Mouse (Mus musculus) intestine, embryonic 16.5 days (tissue): ENCODE results near the gene P2ry13. TPM values are rescaled to one million over a fixed set of nuclear protein-coding genes. Genes with fewer than 3 reads are reported as not detected.

Experiments used
- ATAC-seq: fragments of 200-750 bp; cut with Nextera tagmentation; 2 replicates; pipeline ENCODE4 v1.8.0; 2017; ENCODE audit warnings: moderate TSS enrichment, moderate library complexity
- H3K27ac ChIP-seq: fragments of 300-500 bp; sonication (generic); 2 replicates; pipeline ENCODE4 v1.5.1; 2014; ENCODE audit warnings: mild to moderate bottlenecking, low read length
- H3K27me3 ChIP-seq: fragments of 300-500 bp; sonication (generic); replicated peaks from 2 replicates; pipeline ENCODE4 v1.6.1; 2014; ENCODE audit warnings: low read length, control low read depth, mixed read lengths; ENCODE audit not compliant: control insufficient read depth, insufficient read depth
- H3K36me3 ChIP-seq: fragments of 300-500 bp; sonication (generic); 2 replicates; pipeline ENCODE4 v1.6.1; 2014; ENCODE audit warnings: low read length, control low read depth; ENCODE audit not compliant: control insufficient read depth, insufficient read depth
- H3K4me1 ChIP-seq: fragments of 300-500 bp; sonication (generic); 2 replicates; pipeline ENCODE4 v1.6.1; 2014; ENCODE audit warnings: low read length, control low read depth, mixed read lengths; ENCODE audit not compliant: control insufficient read depth, insufficient read depth
- H3K4me2 ChIP-seq: fragments of 300-500 bp; sonication (generic); 2 replicates; pipeline ENCODE4 v1.6.1; 2014; ENCODE audit warnings: low read depth, low read length, control low read depth
- H3K4me3 ChIP-seq: fragments of 300-500 bp; sonication (generic); 2 replicates; pipeline ENCODE4 v1.5.1; 2014; ENCODE audit warnings: mild to moderate bottlenecking, low read length
- H3K9ac ChIP-seq: fragments of 300-500 bp; sonication (generic); 2 replicates; pipeline ENCODE4 v1.6.1; 2014; ENCODE audit warnings: low read depth, low read length
- H3K9me3 ChIP-seq: fragments of 300-500 bp; sonication (generic); 2 replicates; pipeline ENCODE4 v1.6.1; 2016; ENCODE audit warnings: low read length, control low read depth; ENCODE audit not compliant: control insufficient read depth
- WGBS: fragments of 180-500 bp; shearing (Covaris S2); extraction: QIAGEN DNeasy Blood & Tissue Kit; methylation state at CpG from one replicate; pipeline ENCODE4 v1.1.7; 2014; 5-methylcytosine and 5-hydroxymethylcytosine counted together
- polyA plus RNA-seq: library from polyadenylated mRNA; unstranded; fragments of >200 nt; fragmentation: Nextera tagmentation; extraction: Ambion mirVana; gene quantifications from 2 replicates; pipeline ENCODE4 v1.2.1, GENCODE M21; 2015

The P2ry13 gene
- polyA plus RNA-seq, 1 experiment from 2014 or later = 1.3 TPM

DNA sequence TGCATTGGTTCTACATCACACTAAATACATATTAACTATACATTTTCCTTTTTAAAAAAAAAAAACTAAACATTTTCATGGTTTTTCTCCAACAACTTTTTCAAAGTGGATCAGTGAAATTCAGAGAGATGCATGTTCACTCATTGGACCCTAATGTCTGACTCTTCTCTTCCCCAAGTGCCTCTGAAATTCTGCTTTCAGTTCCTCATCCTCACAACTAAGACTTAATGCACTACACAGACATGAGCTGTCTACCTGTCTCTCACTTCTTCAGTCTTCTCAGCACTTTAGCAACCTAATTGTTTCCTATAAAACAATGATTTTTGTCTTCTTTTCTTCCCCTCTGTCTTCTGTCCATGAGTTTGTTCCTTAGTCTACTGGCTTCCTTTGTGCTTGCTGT is 14.7 kb upstream of the P2ry13 start:
- H3K9ac ChIP-seq = no peak overlapping the region
- no peaks in the 10 kb centered on the region for H3K27me3 ChIP-seq
- H3K4me3 ChIP-seq = no peak overlapping the region
- no peak for ATAC-seq
- no peak overlapping the region for H3K27ac ChIP-seq
- H3K9me3 ChIP-seq = no peaks in the 10 kb centered on the region
- H3K4me1 ChIP-seq = peaks cover 5% of the 10 kb centered on the region; the same call in 1 of the 2 replicates
- no peak overlapping the region for H3K4me2 ChIP-seq
- H3K36me3 ChIP-seq = no peaks in the 10 kb centered on the region

DNA sequence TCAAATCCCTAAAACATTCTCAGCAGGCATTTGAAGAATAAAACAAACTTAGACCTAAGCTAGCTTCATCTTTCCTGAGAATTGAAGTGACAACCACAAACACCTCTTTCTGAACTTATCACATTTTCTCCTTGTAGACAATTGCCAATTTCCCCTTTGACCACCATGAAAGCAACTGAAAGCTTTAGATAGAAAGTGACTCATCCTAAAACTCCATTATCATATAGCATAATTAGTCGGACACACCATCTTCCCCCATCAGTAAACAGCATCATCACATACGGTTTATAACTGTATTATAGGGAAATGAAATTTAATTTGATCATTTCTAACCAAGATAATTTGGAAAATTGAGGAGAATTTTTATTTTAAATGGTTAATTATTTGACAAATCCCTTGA is 11.6 kb upstream of the P2ry13 start:
- Histone ChIP-seq H3K9ac (no peak overlapping the region), H3K4me2 (no peak overlapping the region), H3K4me1 (no peaks in the 10 kb centered on the region), H3K9me3 (no peaks in the 10 kb centered on the region), H3K27me3 (no peaks in the 10 kb centered on the region), H3K4me3 (no peak overlapping the region), H3K36me3 (no peaks in the 10 kb centered on the region), H3K27ac (no peak overlapping the region)
- 87% methylated on average over 2 of the region's 2 CpGs for WGBS
- ATAC-seq = no peak

DNA sequence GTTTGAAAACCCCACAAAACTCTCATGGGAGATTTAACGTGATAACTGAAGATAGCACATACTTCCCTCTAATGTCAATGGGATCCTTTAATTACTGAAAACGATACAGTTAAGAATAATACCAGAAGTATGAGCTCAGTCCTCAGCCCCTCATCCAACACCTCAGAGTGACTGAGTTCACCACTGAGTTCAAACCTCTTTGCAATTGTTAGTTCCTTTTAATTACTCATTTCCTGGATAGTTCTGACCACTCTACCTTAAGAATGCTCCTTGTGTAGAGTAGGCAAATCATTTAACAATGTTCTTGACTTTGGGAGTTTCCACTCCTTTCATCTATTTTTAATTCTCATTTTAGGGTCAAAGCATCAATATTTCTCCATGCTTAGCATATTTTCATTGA is 8.6 kb upstream of the P2ry13 start:
- Histone ChIP-seq H3K27me3 (no peaks in the 10 kb centered on the region), H3K9ac (no peak overlapping the region), H3K9me3 (no peaks in the 10 kb centered on the region), H3K27ac (no peak overlapping the region), H3K36me3 (no peaks in the 10 kb centered on the region), H3K4me3 (no peak overlapping the region), H3K4me1 (no peaks in the 10 kb centered on the region), H3K4me2 (no peak overlapping the region)
- no peak for ATAC-seq
- WGBS = 86% methylated on average over 2 of the region's 2 CpGs

DNA sequence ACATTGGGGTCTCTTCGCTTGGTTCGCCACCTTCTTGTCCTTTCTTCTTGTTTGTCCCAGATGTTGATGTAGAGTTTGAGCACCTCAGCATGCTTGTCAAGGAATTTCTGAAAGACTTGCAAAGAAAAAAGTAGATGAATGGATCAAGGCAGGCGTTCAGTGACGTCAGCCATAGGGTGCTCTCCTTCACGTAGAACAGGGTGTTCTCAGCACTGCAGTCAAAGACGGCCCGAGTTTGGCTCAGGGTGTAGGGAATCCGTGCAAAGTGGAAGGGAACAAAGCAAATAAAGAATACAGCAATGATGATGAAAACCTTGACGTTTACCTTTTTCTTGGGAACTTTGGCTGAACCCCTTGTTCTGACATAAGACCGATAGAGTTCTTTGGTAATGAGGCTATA is 6.5 kb upstream of the P2ry13 start:
- ATAC-seq = no peak
- Histone ChIP-seq H3K27ac (no peak overlapping the region), H3K27me3 (no peaks in the 10 kb centered on the region), H3K36me3 (no peaks in the 10 kb centered on the region), H3K4me3 (no peak overlapping the region), H3K4me2 (no peak overlapping the region), H3K9ac (no peak overlapping the region), H3K4me1 (no peaks in the 10 kb centered on the region), H3K9me3 (no peaks in the 10 kb centered on the region)
- 92% methylated on average over 10 of the region's 10 CpGs for WGBS

DNA sequence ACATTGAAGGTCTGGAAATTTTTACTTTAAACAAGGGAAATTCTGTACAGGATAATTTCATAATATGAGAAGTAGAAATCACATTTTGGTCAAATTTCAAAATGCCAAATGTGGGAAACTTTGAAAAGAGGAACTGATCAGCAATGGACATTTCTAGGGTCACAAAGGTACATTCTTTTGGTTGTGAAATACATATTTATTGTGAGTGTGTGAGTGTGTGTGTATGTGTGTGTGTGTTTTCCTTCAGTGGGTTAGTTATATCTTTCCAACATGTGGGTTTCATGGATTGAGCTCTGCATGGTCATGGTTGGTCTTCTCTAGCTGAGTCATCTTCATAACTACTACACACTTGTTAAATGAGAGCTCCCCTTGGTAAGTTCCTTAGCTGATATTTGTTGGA is 1.7 kb upstream of the P2ry13 start:
- Histone ChIP-seq H3K4me1 (no peaks in the 10 kb centered on the region), H3K9ac (no peak overlapping the region), H3K27me3 (no peaks in the 10 kb centered on the region), H3K9me3 (no peaks in the 10 kb centered on the region), H3K4me2 (no peak overlapping the region), H3K27ac (no peak overlapping the region), H3K4me3 (no peak overlapping the region), H3K36me3 (no peaks in the 10 kb centered on the region)
- no peak for ATAC-seq

DNA sequence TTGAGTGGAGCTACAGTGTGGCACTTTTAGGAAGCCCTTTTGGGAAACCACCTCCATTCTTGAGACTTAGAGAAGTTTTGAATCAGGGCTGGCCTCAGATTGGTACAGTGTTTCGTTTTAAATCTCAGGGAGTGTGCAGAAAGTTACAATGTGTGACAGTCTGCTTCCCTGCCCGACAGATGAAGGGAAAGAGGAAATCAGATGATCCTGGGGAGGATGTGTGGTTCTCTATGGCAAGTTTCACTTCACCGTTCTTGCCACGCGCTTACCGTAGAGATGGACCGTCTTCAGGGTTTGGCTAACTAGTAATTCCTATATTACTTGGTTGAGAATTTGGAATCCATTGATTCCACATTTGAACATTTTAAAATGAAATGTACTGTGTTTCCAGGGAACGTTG is 1.1 kb upstream of the P2ry13 start:
- no peak for ATAC-seq
- Histone ChIP-seq H3K4me2 (no peak overlapping the region), H3K4me3 (no peak overlapping the region), H3K27ac (no peak overlapping the region), H3K9ac (no peak overlapping the region), H3K9me3 (no peaks in the 10 kb centered on the region), H3K4me1 (no peaks in the 10 kb centered on the region), H3K36me3 (no peaks in the 10 kb centered on the region), H3K27me3 (no peaks in the 10 kb centered on the region)
- 88% methylated on average over 8 of the region's 8 CpGs for WGBS

DNA sequence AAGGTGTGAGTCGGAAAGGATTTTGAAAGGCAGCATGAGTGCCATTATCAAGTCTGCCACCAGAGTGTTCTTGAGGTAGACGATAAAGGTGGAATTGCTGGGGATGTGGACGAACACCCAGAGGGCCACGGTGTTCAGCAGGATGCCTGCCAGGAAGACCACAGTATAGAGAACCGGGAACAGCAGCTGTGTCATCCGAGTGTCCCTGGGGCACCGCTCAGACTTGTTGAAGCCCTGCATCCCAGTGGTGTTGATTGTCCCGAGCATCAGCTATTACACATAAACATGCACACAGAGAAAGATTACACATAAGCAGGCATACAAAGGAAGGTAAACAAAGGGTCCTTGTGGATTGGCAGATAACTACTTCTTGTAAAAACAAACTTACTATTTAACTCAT is 593 bp downstream of the P2ry13 start:
- no peaks in the 10 kb centered on the region for H3K36me3 ChIP-seq
- 72% methylated on average over 8 of the region's 8 CpGs for WGBS
- H3K9ac ChIP-seq = no peak overlapping the region
- H3K4me3 ChIP-seq = no peak overlapping the region
- ATAC-seq = no peak
- H3K27me3 ChIP-seq = no peaks in the 10 kb centered on the region
- no peaks in the 10 kb centered on the region for H3K9me3 ChIP-seq
- H3K4me2 ChIP-seq = no peak overlapping the region
- H3K4me1 ChIP-seq = no peaks in the 10 kb centered on the region
- no peak overlapping the region for H3K27ac ChIP-seq

DNA sequence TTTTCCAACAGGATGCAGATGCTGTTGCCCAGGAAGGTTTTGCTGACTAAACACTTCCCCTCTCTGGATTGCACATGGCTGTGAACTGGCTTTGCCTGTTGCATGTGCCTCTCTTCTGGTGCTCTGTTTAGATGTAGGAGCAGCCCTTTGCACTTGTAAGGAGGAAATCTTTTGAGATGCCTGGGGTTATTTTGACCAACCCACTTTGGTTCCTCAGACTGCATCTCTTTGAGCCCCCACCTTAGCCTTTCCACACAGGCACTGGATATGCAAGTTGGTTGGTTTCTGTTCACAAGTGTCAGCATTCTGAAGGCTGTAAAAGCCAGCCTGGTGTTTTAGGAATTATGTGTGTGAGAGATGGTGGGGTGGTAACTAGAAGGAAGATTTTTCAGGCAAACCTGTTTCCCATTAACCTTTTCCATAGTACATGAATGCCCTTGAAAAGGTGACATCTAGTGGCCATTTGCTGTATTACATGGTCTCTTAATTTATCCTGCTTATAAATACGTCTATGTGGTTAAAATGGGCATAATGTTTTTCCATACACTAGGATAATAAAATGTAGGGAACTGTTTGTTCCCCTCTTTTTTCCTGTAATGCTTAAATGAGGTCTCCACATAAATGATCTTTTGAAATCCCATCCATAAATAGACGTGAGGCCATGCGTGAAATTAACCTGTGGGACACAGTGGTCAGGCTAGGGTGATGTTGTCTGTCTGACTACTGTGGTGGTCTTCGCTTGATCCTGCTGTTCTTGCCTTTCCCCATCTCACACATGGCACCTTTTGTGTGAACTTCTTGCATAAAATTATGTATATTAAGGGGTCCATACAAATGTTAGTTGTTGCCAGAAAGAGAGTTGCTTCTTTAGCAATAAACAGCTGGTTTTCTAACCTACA is 1.8 kb downstream of the P2ry13 start:
- WGBS = 69% methylated on average over 4 of the region's 4 CpGs
- no peaks in the 10 kb centered on the region for H3K9me3 ChIP-seq
- ATAC-seq = no peak

DNA sequence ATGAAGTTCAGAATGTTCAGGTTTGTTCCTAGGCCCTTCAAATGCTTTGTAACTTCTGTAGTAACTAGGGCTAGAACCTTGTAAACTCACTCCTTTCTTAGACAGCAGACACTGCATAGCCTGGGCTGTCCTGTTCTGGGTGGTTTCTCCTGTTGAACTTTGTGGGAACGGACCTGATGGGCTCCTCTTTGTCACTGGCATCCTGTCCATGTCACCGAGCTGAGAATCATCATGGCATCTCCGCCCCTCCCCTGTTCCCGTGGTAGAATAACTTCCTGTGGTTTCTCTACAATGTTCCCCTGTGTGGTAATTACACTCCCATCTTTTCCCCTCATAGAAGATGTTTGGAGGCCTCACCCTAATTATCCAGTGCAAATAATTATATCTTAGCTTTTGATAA is 4.7 kb downstream of the P2ry13 start:
- H3K4me3 ChIP-seq = no peak overlapping the region
- no peak overlapping the region for H3K4me2 ChIP-seq
- H3K4me1 ChIP-seq = no peaks in the 10 kb centered on the region
- H3K27ac ChIP-seq = no peak overlapping the region
- no peaks in the 10 kb centered on the region for H3K36me3 ChIP-seq
- no peak for ATAC-seq
- no peak overlapping the region for H3K9ac ChIP-seq
- no peaks in the 10 kb centered on the region for H3K27me3 ChIP-seq
- 81% methylated on average over 4 of the region's 4 CpGs for WGBS
- H3K9me3 ChIP-seq = no peaks in the 10 kb centered on the region

More for the DNA sequence above, 1.8 kb downstream of the P2ry13 start:
- Histone ChIP-seq H3K27me3 (no peaks in the 10 kb centered on the region), H3K36me3 (no peaks in the 10 kb centered on the region), H3K4me3 (no peak overlapping the region), H3K27ac (no peak overlapping the region), H3K9ac (no peak overlapping the region), H3K4me2 (no peak overlapping the region), H3K4me1 (no peaks in the 10 kb centered on the region)
